Mouse (Mus musculus) spleen, postnatal 4 days (tissue): ENCODE results near the gene Gpr1.
"Not testable (repeated sequence)": the region's sequence is repeated elsewhere in the genome, so short reads cannot be mapped to it uniquely, and the experiment has no call there.

ENCODE experiments used
- DNase-seq, 2 experiments: peaks; one replicate each; pipeline ENCODE4 v3.0.0; 2022; ENCODE audit warnings: low spot score in 2 of 2

The Gpr1 gene

DNA sequence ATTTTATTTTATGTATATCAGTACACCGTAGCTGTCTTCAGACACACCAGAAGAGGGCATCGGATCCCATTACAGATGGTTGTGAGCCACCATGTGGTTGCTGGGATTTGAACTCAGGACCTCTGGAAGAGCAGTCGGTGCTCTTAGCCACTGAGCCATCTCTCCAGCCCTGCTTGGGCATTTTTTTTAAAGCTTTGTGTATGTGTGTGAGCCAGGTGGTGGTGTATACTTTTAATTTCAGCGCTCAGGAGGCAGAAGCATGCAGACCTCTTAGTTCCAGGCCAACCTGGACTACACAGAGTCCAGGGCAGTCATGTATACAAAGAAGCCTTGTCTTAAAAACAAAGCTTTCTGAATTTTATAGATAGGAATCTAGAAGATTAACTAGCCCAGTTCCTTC is 33.8 kb downstream of the Gpr1 start:
- DNase-seq: not testable (repeated sequence)

DNA sequence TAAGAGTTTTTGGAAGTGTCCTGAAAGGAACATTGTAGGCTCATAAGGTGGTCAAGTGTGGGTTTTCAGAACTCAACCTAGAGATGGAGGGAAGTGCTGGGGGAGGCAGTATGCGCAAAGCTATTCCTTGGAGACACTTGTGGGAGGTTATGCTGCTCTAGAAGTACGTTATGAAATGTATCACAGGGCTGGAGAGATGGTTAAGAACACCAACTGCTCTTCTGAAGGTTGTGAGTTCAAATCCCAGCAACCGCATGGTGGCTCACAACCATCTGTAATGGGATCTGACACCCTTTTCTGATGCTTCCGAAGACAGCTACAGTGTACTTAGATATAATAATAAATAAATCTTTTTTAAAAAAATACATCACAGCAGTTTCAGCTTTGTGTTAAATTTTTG is 34.2 kb downstream of the Gpr1 start:
- DNase-seq: no peak

DNA sequence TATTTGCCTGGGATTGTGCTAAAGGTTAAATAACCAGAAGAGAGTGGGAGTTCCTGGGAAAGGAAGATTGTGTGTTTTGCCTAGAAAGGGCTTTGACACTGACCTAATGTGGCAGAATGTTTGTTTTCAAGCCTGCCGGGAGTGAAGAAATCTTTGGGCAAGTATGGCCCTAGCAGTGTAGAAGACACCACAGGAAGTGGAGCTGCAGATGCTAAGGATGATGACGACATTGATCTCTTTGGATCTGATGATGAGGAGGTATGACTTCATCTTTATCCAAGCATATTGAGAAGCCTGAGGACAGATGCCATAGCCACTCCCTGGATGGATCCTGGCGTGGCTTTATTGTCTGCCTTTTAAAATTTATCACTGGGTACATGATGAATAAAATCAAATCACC is 36.0 kb downstream of the Gpr1 start:
- no peak for DNase-seq

DNA sequence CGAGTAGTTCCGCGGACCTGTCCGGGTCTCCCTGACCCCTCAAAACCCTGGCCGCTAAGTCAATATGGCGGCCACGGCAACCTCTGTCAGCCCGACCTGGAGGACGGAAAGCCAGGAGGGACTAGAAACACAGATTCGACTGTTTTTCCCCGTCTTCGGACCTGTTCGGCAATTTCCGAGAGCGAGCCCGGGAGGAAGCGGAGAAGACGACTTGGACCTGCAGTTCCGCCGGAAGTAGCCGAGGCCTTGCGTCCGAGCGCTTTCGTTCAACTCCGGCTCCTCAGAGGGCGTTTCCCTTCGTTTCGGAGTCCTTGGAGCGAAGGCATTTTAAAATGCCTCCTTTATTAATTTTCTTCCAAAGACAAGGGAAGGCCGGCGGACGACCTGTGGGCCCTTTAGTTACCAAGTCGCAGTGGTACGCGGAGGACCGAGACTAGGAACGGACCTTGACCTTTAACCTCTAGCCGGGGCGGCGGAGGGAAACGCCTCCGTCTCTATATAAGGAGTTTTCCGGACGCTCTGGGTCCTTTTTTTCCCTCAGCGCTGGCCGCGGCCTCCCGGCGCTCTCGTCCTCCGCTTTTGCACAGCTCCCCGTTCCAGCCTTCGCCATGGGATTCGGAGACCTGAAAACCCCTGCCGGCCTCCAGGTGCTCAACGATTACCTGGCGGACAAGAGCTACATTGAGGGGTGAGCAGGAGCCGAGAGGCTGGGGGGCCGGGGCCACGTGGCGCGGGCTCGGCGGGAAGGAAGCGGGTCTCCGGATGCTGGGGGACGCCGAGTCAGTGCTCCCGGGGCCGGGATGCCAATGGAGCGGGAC is 37.5 kb downstream of the Gpr1 start, which contains the start of the genes Eef1b2 and Ndufs1:
Gene Eef1b2 (plus strand): TSS at position 222 of the 818 bp plus-strand sequence.
Gene Ndufs1 (minus strand): TSS at position 230 of the 818 bp plus-strand sequence.
- peak; percentile 94 to 95 for DNase-seq

DNA sequence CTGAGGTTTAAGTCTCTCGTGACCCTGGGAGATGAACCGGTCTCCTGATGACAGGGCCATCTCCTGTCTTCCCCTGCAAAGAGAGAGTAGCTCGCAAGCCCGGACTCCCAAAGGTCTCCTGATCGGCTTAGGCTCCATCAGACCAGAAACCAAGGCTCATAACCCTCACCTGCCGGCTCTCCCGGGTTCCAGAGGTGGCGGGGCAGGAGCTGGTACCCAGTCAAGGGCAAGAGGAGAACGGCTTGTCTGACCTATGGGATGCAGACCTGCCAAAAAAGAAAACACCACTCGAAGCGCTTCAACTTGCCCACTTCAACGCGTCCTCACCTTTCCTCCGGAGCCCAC is 38.1 kb downstream of the Gpr1 start:
- DNase-seq: no peak

DNA sequence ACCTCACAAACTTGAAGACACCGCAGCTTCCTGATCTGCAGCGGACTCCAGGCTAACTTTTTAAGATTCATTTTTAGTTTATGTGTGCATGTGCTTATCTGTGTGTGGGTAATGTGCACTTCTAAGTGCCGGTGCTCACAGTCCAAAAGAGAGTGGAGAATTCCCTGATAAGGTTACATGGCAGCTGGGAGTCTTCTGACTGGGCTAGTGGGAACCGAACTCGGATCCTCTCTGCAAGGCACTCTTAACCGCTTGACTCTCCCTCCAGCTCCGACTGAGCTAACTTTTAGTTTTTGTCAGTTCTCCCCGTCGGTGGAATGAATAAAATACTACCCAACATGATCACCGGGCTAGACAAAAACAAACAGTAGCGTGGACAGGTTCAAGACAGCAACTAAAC is 38.5 kb downstream of the Gpr1 start:
- DNase-seq: peak in 1 of 2 experiments; percentile 63

DNA sequence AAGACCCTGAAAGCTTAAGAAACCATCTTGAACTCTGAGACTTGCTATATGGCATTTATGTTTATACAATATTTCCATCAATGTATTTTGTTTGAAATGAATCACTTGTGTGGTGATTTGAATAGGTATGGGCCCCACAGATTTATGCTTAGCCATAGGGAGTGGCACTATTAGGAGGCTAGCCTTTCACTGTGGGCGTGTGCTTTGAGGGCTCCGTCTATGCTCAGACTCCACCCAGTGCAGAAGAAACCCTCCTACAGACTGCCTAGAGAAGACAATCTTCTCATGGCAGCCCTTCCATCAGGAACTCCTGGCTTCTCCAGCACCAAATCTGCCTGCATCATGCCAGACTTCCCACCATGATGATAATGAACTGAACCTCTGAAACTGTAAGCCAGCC is 45.7 kb downstream of the Gpr1 start:
- DNase-seq: no peak

DNA sequence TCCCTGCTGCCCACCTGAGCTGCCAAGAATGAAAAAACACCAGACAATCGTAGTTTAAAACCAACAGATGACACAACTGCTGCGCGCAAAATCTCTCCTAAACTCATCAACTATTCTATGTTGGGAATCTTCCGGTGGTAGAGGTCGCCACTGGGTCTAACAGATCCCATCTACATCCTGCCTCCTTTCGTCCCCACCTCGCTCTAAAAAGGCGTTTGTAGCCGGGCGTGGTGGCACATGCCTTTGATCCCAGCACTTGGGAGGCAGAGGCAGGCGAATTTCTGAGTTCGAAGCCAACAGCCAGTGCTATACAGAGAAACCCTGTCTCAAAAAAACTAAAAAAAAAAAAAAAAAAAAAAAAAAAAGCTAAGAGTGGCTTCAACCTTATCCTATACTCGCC is 74.1 kb downstream of the Gpr1 start:
- DNase-seq: no peak

DNA sequence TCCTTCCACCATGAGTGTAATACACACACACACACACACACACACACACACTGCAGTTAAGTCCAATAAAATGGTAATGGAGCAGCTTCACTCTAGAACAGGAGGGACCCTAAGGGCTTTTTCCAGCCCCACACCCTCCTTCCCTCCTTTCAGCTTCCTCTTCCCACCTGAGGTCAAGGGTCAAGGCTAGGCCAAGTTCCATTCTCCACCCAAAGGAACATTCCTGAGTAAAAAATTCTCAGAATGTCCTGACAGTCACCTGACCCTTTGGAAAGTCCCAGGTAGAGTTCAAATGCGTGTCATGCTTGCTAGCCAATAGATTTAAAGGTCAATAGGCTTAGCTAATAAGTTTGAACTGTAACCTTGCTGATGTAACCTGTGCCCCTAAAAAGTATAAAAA is 75.8 kb downstream of the Gpr1 start:
- not testable (repeated sequence) for DNase-seq

DNA sequence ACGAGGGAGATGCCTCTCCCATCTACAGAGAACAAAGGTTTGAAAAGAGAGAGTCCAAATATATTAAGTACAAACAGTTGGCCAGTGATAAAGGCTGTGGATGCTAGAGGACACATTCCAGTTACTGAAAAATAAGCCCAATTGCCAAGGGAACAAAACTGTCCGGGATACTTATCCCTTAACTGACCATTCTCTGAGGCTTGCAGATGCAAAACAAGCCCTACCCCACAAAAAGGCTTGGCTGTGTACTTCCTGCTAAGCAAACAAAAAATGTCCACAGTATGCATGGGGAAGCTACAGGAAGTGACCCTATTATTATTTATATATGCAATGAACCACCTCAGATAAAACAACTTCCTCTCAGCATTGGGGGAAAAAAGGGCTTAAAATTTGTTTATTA is 76.4 kb downstream of the Gpr1 start:
- DNase-seq: no peak

DNA sequence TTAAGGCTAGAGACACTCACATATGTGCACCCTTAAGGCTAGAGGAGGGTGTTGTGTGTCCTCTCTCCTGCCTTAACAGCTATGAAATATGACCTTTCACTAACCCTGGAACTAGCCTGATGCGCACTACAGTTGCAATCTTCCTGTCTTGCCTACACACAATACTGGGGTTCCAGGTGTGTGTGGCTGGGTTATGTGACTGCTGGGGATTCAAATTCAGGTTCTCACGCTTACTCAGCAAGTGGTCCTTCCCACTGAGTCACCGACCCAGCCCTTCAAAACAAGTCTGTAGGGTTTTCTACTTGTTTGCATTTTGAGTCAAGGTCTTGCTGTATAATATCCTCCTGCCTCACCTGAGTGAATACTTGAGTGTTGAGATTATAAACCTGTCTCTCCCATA is 79.8 kb downstream of the Gpr1 start:
- DNase-seq: no peak
